Mouse (Mus musculus): Measurements from ENCODE around the gene Ifnlr1. TPM values are rescaled to one million over a fixed set of nuclear protein-coding genes. Genes with fewer than 3 reads are reported as not detected.
"Not testable (repeated sequence)": the region's sequence is repeated elsewhere in the genome, so short reads cannot be mapped to it uniquely, and the experiment has no call there.

The Ifnlr1 gene
- 0.25 and 0.38 TPM in 2 replicates for polyA plus RNA-seq (2014; fragmentation: Nextera tagmentation; extraction: Ambion mirVana)

- H3K4me1 ChIP-seq (ENCODE audit: control insufficient read depth, insufficient read depth, low read length), result no peaks in the 10 kb centered on the region; the same call in 1 of the 2 replicates
- H3K27ac ChIP-seq (replicated peaks; ENCODE audit: low read depth, low read length), result no peak within 1 kb of the TSS
- peak within 1 kb of the TSS; percentile 61 for H3K9ac ChIP-seq (ENCODE audit: low read length)
- peaks cover 31% of the 10 kb centered on the region for H3K27me3 ChIP-seq (ENCODE audit: control insufficient read depth, insufficient read depth, low read length)
- peak within 1 kb of the TSS; percentile 95 for H3K4me2 ChIP-seq (ENCODE audit: low read depth, severe bottlenecking)
- H3K9me3 ChIP-seq (ENCODE audit: control insufficient read depth, low read length), result no peaks in the 10 kb centered on the region
- H3K4me3 ChIP-seq (ENCODE audit: low read depth, low read length), result peak within 1 kb of the TSS; percentile 56
- ATAC-seq (ENCODE audit: insufficient number of reproducible peaks, low FRiP score, low TSS enrichment, low read depth), result no peak
- no peaks in the 10 kb centered on the region for H3K36me3 ChIP-seq (ENCODE audit: control insufficient read depth, insufficient read depth, low read length)
- under 1% methylated on average over 41 of the region's 41 CpGs for WGBS
- DNase-seq (ENCODE audit: low spot score), result peak; percentile 75
Observed at GRCm38 (mm10) chr4:135685906-135686567, at the start of gene Ifnlr1. TSS of gene Ifnlr1 (plus strand) at chr4:135686287.

- H3K9ac ChIP-seq (ENCODE audit: low read length); H3K27me3 ChIP-seq (ENCODE audit: control insufficient read depth, insufficient read depth, low read length); H3K4me2 ChIP-seq (ENCODE audit: low read depth, severe bottlenecking); ATAC-seq (ENCODE audit: insufficient number of reproducible peaks, low FRiP score, low TSS enrichment, low read depth); H3K9me3 ChIP-seq (ENCODE audit: control insufficient read depth, low read length); H3K36me3 ChIP-seq (ENCODE audit: control insufficient read depth, insufficient read depth, low read length); H3K4me1 ChIP-seq (ENCODE audit: control insufficient read depth, insufficient read depth, low read length); DNase-seq (ENCODE audit: low spot score); H3K4me3 ChIP-seq (ENCODE audit: low read depth, low read length); H3K27ac ChIP-seq (replicated peaks; ENCODE audit: low read depth, low read length): not testable (repeated sequence)
- 81% methylated on average over 8 of the region's 8 CpGs for WGBS
Observed at GRCm38 (mm10) chr4:135641302-135642079, 44.6 kb upstream of the Ifnlr1 start.

GRCm38 (mm10) chr4:135645022-135645637 is 41.0 kb upstream of the Ifnlr1 start:
- DNase-seq (ENCODE audit: low spot score) (no peak), ATAC-seq (ENCODE audit: insufficient number of reproducible peaks, low FRiP score, low TSS enrichment, low read depth) (no peak)
- Histone ChIP-seq H3K4me3 (ENCODE audit: low read depth, low read length) (no peak overlapping the region), H3K4me2 (ENCODE audit: low read depth, severe bottlenecking) (no peak overlapping the region), H3K27me3 (ENCODE audit: control insufficient read depth, insufficient read depth, low read length) (no peaks in the 10 kb centered on the region), H3K9ac (ENCODE audit: low read length) (no peak overlapping the region), H3K27ac (replicated peaks; ENCODE audit: low read depth, low read length) (no peak overlapping the region), H3K9me3 (ENCODE audit: control insufficient read depth, low read length) (no peaks in the 10 kb centered on the region), H3K36me3 (ENCODE audit: control insufficient read depth, insufficient read depth, low read length) (no peaks in the 10 kb centered on the region), H3K4me1 (ENCODE audit: control insufficient read depth, insufficient read depth, low read length) (no peaks in the 10 kb centered on the region)
- 59% methylated on average over 12 of the region's 12 CpGs for WGBS

- Histone ChIP-seq H3K36me3 (ENCODE audit: control insufficient read depth, insufficient read depth, low read length) (no peaks in the 10 kb centered on the region), H3K27ac (replicated peaks; ENCODE audit: low read depth, low read length) (peak overlapping the region; percentile 68), H3K9me3 (ENCODE audit: control insufficient read depth, low read length) (no peaks in the 10 kb centered on the region), H3K4me2 (ENCODE audit: low read depth, severe bottlenecking) (peak overlapping the region; percentile 11; the same call in 1 of the 2 replicates), H3K9ac (ENCODE audit: low read length) (no peak overlapping the region), H3K4me1 (ENCODE audit: control insufficient read depth, insufficient read depth, low read length) (peaks cover 26% of the 10 kb centered on the region), H3K27me3 (ENCODE audit: control insufficient read depth, insufficient read depth, low read length) (no peaks in the 10 kb centered on the region), H3K4me3 (ENCODE audit: low read depth, low read length) (no peak overlapping the region)
- ATAC-seq (ENCODE audit: insufficient number of reproducible peaks, low FRiP score, low TSS enrichment, low read depth) (peak; percentile 58; the same call in 1 of the 2 replicates), DNase-seq (ENCODE audit: low spot score) (peak; percentile 68)
- 21% methylated on average over 11 of the region's 11 CpGs for WGBS
Observed at GRCm38 (mm10) chr4:135652966-135653607, 33.0 kb upstream of the Ifnlr1 start.

- no peaks in the 10 kb centered on the region for H3K9me3 ChIP-seq (ENCODE audit: control insufficient read depth, low read length)
- H3K27me3 ChIP-seq (ENCODE audit: control insufficient read depth, insufficient read depth, low read length), result no peaks in the 10 kb centered on the region
- ATAC-seq (ENCODE audit: insufficient number of reproducible peaks, low FRiP score, low TSS enrichment, low read depth) (no peak), DNase-seq (ENCODE audit: low spot score) (no peak)
- H3K9ac ChIP-seq (ENCODE audit: low read length), result no peak overlapping the region
- H3K4me2 ChIP-seq (ENCODE audit: low read depth, severe bottlenecking), result no peak overlapping the region
- 91% methylated on average over 7 of the region's 7 CpGs for WGBS
- no peak overlapping the region for H3K4me3 ChIP-seq (ENCODE audit: low read depth, low read length)
- H3K36me3 ChIP-seq (ENCODE audit: control insufficient read depth, insufficient read depth, low read length), result no peaks in the 10 kb centered on the region
- H3K4me1 ChIP-seq (ENCODE audit: control insufficient read depth, insufficient read depth, low read length), result peaks cover 26% of the 10 kb centered on the region
- H3K27ac ChIP-seq (replicated peaks; ENCODE audit: low read depth, low read length), result no peak overlapping the region
Observed at GRCm38 (mm10) chr4:135653956-135654355, 32.1 kb upstream of the Ifnlr1 start.

DNA sequence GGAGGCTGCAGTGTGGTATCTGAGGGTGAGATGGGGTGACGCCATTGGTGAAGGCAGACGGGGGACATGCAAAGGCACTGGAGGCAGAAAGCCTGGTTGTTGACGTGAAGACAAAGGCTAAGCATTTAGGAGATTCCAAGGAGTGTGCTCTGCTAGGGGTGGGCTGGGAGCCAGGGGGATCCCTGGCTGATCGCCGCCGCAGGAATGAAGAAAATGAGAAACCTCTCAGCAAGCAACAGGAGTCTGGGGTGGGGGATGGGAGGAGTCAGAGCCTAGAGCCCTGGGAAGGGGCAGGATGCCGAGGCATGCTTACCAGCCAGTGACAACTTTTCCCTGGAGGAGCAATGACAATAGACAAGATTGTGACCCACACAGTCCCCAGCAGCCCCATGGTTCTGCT is 30.6 kb upstream of the Ifnlr1 start:
- 42% methylated on average over 7 of the region's 7 CpGs for WGBS
- H3K36me3 ChIP-seq (ENCODE audit: control insufficient read depth, insufficient read depth, low read length), result no peaks in the 10 kb centered on the region
- no peaks in the 10 kb centered on the region for H3K9me3 ChIP-seq (ENCODE audit: control insufficient read depth, low read length)
- peak overlapping the region; percentile 18; the same call in 1 of the 2 replicates for H3K4me2 ChIP-seq (ENCODE audit: low read depth, severe bottlenecking)
- ATAC-seq (ENCODE audit: insufficient number of reproducible peaks, low FRiP score, low TSS enrichment, low read depth) (no peak), DNase-seq (ENCODE audit: low spot score) (peak; percentile 47)
- H3K9ac ChIP-seq (ENCODE audit: low read length), result no peak overlapping the region
- peaks cover 26% of the 10 kb centered on the region for H3K4me1 ChIP-seq (ENCODE audit: control insufficient read depth, insufficient read depth, low read length)
- H3K27me3 ChIP-seq (ENCODE audit: control insufficient read depth, insufficient read depth, low read length), result no peaks in the 10 kb centered on the region
- H3K27ac ChIP-seq (replicated peaks; ENCODE audit: low read depth, low read length), result no peak overlapping the region
- no peak overlapping the region for H3K4me3 ChIP-seq (ENCODE audit: low read depth, low read length)

- H3K9me3 ChIP-seq (ENCODE audit: control insufficient read depth, low read length), result no peaks in the 10 kb centered on the region
- H3K36me3 ChIP-seq (ENCODE audit: control insufficient read depth, insufficient read depth, low read length), result no peaks in the 10 kb centered on the region
- 0 out of 2 replicates have a peak overlapping the region, but pooled peaks have one; percentile 18 for H3K4me2 ChIP-seq (ENCODE audit: low read depth, severe bottlenecking)
- H3K27ac ChIP-seq (replicated peaks; ENCODE audit: low read depth, low read length), result no peak overlapping the region
- DNase-seq (ENCODE audit: low spot score), result peak; percentile 35
- no peaks in the 10 kb centered on the region for H3K27me3 ChIP-seq (ENCODE audit: control insufficient read depth, insufficient read depth, low read length)
- ATAC-seq (ENCODE audit: insufficient number of reproducible peaks, low FRiP score, low TSS enrichment, low read depth), result no peak
- WGBS, result 47% methylated on average over 10 of the region's 10 CpGs
- H3K4me1 ChIP-seq (ENCODE audit: control insufficient read depth, insufficient read depth, low read length), result peaks cover 26% of the 10 kb centered on the region
- no peak overlapping the region for H3K9ac ChIP-seq (ENCODE audit: low read length)
- H3K4me3 ChIP-seq (ENCODE audit: low read depth, low read length), result no peak overlapping the region
Observed at GRCm38 (mm10) chr4:135656094-135656589, 29.9 kb upstream of the Ifnlr1 start.

DNA sequence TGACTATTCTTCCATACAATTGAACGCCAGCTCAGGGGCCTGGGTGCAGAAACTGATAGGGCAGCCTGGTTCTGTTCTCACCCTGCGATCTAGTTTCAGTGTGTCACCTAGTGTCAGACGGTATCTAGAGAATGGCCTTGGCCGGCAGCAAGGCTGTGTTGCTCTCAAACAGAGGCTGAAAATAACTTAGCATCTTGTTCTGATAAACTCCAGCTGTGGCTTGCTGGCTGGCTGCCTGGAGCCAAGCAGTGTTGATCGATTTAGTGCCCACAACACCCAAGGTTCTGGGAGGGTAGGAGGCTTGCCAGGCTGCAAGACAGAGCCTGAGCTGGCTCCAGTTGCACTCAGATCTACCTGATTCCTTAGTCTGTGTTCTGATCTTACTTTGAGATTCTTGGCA is 27.6 kb upstream of the Ifnlr1 start:
- peak; percentile 38 for DNase-seq (ENCODE audit: low spot score)
- no peak for ATAC-seq (ENCODE audit: insufficient number of reproducible peaks, low FRiP score, low TSS enrichment, low read depth)
- Histone ChIP-seq H3K36me3 (ENCODE audit: control insufficient read depth, insufficient read depth, low read length) (no peaks in the 10 kb centered on the region), H3K4me1 (ENCODE audit: control insufficient read depth, insufficient read depth, low read length) (peaks cover 17% of the 10 kb centered on the region), H3K4me3 (ENCODE audit: low read depth, low read length) (no peak overlapping the region), H3K27ac (replicated peaks; ENCODE audit: low read depth, low read length) (no peak overlapping the region), H3K4me2 (ENCODE audit: low read depth, severe bottlenecking) (no peak overlapping the region), H3K9ac (ENCODE audit: low read length) (no peak overlapping the region), H3K9me3 (ENCODE audit: control insufficient read depth, low read length) (no peaks in the 10 kb centered on the region), H3K27me3 (ENCODE audit: control insufficient read depth, insufficient read depth, low read length) (no peaks in the 10 kb centered on the region)
- WGBS, result 42% methylated on average over 5 of the region's 5 CpGs

Measured in limb, embryonic 11.5 days (tissue).